Mouse (Mus musculus): Measurements from ENCODE around the gene Best3. TPM values are rescaled to one million over a fixed set of nuclear protein-coding genes. Genes with fewer than 3 reads are reported as not detected.

Best3 gene
- not detected in 2 replicates for total RNA-seq (2023)

DNA sequence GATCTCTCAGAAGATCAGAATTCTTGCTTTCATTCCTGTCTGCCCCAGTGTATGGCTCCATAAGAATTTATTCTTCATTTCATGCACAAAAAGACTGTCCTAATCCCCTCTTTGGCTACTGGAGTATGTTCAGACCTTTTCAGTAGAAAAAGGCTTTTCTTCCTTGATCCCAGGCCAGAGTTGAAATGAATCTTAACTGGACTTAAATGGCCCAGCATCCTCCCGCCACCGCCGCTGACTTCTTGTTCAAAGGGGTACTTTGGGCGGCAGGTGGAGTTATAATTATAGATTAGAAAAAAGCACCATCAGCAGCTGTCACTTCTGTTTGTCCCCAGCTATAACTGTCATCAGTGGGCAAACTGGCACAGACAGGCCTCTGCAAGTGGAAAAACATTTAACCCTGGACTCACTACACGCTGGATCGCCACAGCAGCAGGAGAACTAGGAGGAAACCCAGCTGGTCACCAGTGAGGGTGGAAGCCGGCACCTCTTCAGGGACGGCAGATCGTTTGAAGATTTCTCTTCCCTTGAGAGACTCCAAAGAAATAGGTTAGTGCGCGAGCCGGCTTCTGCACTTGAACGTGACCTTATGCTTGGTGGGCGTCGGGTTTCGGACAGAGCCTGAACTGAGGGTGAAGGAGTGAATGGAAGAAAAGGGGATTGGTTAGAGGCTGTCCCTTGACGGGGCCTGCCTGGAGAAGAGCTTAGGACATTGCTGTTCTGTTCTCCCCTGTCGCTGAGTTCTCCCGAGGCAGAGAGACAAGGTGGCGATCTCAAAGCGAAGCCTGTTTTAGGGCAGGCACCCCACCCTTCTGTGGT is at the start of gene Best3:
Gene Best3, plus strand, starts transcription at position 51 of the 819 bp plus-strand sequence.

DNA sequence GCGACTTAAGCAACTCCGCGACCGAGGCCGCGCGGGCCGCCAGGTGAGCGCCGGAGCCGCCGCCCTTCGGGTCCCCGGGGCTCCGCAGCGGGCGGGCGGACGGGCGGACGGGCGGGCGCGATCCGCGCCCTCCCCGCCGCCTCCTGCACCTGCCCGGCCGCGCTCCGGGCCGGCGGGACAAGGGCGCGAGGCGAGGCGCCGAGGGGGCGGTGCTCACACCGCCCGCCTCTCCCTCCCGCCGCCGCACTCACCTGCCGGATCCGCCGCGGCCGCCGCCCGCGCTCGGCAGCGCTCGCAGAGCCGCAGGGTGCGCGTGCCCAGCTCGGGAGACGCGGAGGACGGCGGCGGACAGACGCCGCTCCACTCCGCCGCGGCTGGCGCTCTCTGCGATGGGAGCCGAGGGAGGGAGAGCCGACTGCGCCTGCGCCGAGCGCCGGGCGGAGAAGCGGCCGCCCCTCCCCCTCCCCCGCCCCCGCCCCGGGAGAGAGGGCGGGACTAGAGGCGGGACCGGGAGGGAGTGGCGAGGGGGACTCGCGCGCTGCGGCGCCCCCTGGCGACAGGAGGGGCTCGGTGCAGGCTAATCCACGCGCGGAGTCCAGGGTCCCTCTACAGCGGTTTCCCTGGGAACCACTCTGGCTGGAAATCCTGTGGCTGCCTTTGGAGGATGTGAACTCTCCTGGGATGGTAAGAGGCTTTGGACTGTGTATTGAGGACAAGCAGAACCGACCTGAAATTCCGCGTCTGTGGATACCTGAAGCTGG is 35.9 kb upstream of the Best3 start, which contains the start of gene Rab3ip:
Gene Rab3ip, minus strand, starts transcription at position 761 of the 761 bp plus-strand sequence.

DNA sequence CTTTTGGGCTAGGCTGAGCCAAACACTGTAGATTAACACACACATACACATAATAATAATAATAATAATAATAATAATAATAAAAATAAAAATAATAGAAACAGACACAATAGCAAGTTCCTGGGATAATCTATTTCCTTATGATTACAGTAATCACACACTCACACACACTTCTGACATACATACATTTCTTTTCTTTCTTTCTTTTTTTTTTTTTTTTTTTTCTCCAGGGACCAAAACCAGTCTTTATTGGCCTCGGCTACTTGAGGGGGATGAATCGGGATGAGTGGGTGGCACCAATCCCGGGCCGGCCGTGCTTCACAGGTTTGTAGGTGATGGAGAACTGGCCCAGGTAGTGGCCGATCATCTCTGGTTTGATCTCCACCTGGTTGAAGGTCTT is 13.6 kb upstream of the Best3 start, which contains the start of gene Gm10271:
Gene Gm10271, minus strand, starts transcription at position 101 of the 400 bp plus-strand sequence.

DNA sequence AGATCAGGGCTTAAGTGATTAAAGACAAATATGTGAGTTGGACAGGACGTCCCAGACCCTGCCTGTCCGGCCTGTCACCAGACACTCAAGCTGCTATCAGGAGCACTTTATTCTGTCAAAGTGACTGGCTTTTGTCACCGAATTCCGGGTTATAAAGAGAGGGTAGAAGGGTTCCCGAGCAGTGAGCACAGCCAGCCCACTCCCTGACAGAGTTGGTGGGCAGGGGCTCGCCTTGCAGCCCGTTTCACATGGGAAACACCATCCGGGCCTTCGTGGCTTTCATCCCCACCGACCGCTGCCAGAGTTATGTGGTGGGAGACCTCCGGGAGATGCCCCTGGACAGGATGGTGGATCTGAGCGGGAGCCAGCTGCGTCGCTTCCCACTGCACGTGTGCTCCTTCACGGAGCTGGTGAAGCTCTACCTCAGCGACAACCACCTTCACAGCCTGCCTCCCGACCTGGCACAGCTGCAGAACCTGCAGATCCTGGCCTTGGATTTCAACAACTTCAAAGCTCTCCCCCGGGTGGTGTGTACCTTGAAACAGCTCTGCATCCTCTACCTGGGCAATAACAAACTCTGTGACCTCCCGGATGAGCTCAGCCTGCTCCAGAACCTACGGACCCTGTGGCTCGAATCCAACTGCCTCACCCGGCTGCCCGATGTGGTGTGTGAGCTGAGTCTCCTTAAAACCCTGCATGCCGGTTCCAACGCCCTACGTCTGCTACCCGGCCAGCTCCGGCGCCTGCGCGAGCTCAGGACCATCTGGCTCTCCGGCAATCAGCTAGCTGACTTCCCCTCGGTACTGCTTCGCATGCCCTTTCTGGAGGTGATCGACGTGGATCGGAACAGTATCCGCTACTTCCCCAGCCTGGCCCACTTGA is 59.3 kb downstream of the Best3 start, which contains the start of gene Lrrc10:
Gene Lrrc10, plus strand, starts transcription at position 167 of the 882 bp plus-strand sequence.

DNA sequence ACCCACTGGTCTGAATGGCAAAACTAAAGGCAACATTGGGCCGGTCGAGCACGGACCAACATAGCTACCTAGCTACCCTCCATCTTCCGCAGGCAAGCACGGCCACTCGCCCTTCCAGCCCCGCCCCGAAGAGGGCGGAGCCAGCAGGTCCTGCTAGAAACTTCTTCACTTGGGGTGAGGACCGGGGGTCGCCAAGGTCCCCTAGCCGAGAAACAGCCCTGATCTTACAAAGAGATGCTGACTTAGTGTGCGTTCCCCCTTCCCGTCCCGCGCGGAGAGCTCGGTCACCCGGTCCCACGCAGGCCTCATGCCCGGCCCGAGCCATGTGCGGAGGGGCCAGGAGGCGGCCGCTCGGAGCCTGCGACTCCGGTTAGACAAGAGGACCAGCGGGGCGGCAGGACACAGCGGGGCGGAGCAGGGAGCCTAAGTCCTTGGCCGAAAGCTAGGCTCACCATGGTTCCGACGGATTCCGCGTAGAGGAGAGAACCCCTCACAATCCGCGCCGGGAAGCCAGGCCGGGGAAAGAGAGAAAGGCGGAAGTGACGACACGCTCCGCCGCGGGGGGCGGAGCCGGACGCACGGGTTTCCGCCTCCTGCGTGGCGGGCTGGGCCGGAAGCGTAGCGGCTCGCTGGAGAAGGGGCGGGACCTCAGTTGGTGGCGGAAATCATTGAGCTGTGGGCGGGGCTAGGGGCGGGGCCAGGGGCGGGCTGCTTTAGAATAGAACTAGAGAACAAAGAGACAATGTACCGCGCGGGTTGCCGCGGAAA is 77.3 kb downstream of the Best3 start, which contains the start of gene Cct2:
Gene Cct2, minus strand, starts transcription at position 561 of the 768 bp plus-strand sequence.

Other genes starting within 250 kb of the Best3 start
- not detected in 2 replicates for gene Myrfl, start 89.4 kb upstream of the Best3 start, total RNA-seq (2023)
- 8.6 and 13.4 TPM in 2 replicates for gene Rab3ip, start 35.5 kb upstream of the Best3 start, total RNA-seq (2023)
- gene Gm10271, start 13.7 kb upstream of the Best3 start, total RNA-seq (2023): not detected in 2 replicates
- not detected in 2 replicates for gene Lrrc10, start 59.0 kb downstream of the Best3 start, total RNA-seq (2023)
- gene Cct2, start 77.5 kb downstream of the Best3 start, total RNA-seq (2023): 82.4 and 92.3 TPM in 2 replicates
- 13.2 and 14.0 TPM in 2 replicates for gene Frs2, start 162.2 kb downstream of the Best3 start, total RNA-seq (2023)
- 43.2 and 45.3 TPM in 2 replicates for gene Yeats4, start 238.2 kb downstream of the Best3 start, total RNA-seq (2023)

Data from neutrophil, adult 65 days (primary cell).